Mouse (Mus musculus): ENCODE data around the gene Fstl5. TPM values are rescaled to one million over a fixed set of nuclear protein-coding genes. Genes with fewer than 3 reads are reported as not detected.

The Fstl5 gene
- polyA plus RNA-seq (2015; fragmentation: Nextera tagmentation; extraction: Ambion mirVana) = 0.09 and 0.12 TPM in 2 replicates

- peak; percentile 2 for DNase-seq (ENCODE audit: low spot score)
These were observed at the start of gene Fstl5 for GRCm38 (mm10) chr3:76074060-76074707. Gene Fstl5 (plus strand): TSS chr3:76074270.

- DNase-seq (ENCODE audit: low spot score) = no peak
These were observed 48.5 kb upstream of the Fstl5 start for GRCm38 (mm10) chr3:76025523-76025922.

GRCm38 (mm10) chr3:76051124-76051523, 22.9 kb upstream of the Fstl5 start:
- no peak for DNase-seq (ENCODE audit: low spot score)

- DNase-seq (ENCODE audit: low spot score) = no peak
These were observed 12.1 kb upstream of the Fstl5 start for GRCm38 (mm10) chr3:76061996-76062395.

GRCm38 (mm10) chr3:76067920-76068319, 6.2 kb upstream of the Fstl5 start:
- DNase-seq (ENCODE audit: low spot score) = peak; percentile 71

- no peak for DNase-seq (ENCODE audit: low spot score)
These were observed 1.2 kb upstream of the Fstl5 start for GRCm38 (mm10) chr3:76072826-76073225.

- DNase-seq (ENCODE audit: low spot score) = no peak
These were observed 66.4 kb downstream of the Fstl5 start for GRCm38 (mm10) chr3:76140445-76140844.

GRCm38 (mm10) chr3:76147846-76148245, 73.8 kb downstream of the Fstl5 start:
- DNase-seq (ENCODE audit: low spot score) = no peak

GRCm38 (mm10) chr3:76238834-76239233, 164.8 kb downstream of the Fstl5 start:
- no peak for DNase-seq (ENCODE audit: low spot score)

GRCm38 (mm10) chr3:76251385-76251784, 177.3 kb downstream of the Fstl5 start:
- DNase-seq (ENCODE audit: low spot score) = no peak

- DNase-seq (ENCODE audit: low spot score) = no peak
These were observed 218.9 kb downstream of the Fstl5 start for GRCm38 (mm10) chr3:76292993-76293392.

- DNase-seq (ENCODE audit: low spot score) = no peak
These were observed 220.3 kb downstream of the Fstl5 start for GRCm38 (mm10) chr3:76294394-76294793.

GRCm38 (mm10) chr3:76301026-76301773, 227.1 kb downstream of the Fstl5 start:
- DNase-seq (ENCODE audit: low spot score) = no peak

GRCm38 (mm10) chr3:76316991-76317390, 242.9 kb downstream of the Fstl5 start:
- DNase-seq (ENCODE audit: low spot score) = no peak

GRCm38 (mm10) chr3:76319531-76319930, 245.5 kb downstream of the Fstl5 start:
- no peak for DNase-seq (ENCODE audit: low spot score)

GRCm38 (mm10) chr3:76322431-76322830, 248.4 kb downstream of the Fstl5 start:
- DNase-seq (ENCODE audit: low spot score) = no peak

- no peak for DNase-seq (ENCODE audit: low spot score)
These were observed 262.9 kb downstream of the Fstl5 start for GRCm38 (mm10) chr3:76336922-76337321.

GRCm38 (mm10) chr3:76367000-76367399, 292.9 kb downstream of the Fstl5 start:
- no peak for DNase-seq (ENCODE audit: low spot score)

GRCm38 (mm10) chr3:76369910-76370309, 295.8 kb downstream of the Fstl5 start:
- DNase-seq (ENCODE audit: low spot score) = no peak

- DNase-seq (ENCODE audit: low spot score) = no peak
These were observed 354.8 kb downstream of the Fstl5 start for GRCm38 (mm10) chr3:76428775-76429372.

GRCm38 (mm10) chr3:76467229-76467874, 393.3 kb downstream of the Fstl5 start:
- no peak for DNase-seq (ENCODE audit: low spot score)

- DNase-seq (ENCODE audit: low spot score) = no peak
These were observed 394.1 kb downstream of the Fstl5 start for GRCm38 (mm10) chr3:76468147-76468546.

Data from thymus, postnatal 0 days (tissue).